Mouse (Mus musculus) layer of hippocampus, adult 9-10 months (tissue): ENCODE measurements around the gene Fam131c.
A peak's percentile ranks its signal among the peaks of the same experiment; 100 is the strongest.

Source experiments
- DNase-seq: peaks from one replicate; pipeline ENCODE4 v3.0.0; 2022; ENCODE audit warnings: low spot score

Gene Fam131c

GRCm38 (mm10) chr4:141359222-141359621 lies 8.8 kb upstream of the Fam131c start:
- DNase-seq: no peak

GRCm38 (mm10) chr4:141360846-141361245 lies 7.2 kb upstream of the Fam131c start:
- no peak for DNase-seq

- DNase-seq: peak; percentile 68
Observed at GRCm38 (mm10) chr4:141362937-141363548, 5.0 kb upstream of the Fam131c start.

GRCm38 (mm10) chr4:141365126-141365525 lies 2.9 kb upstream of the Fam131c start:
- no peak for DNase-seq

- no peak for DNase-seq
Observed at GRCm38 (mm10) chr4:141365876-141366275, 2.1 kb upstream of the Fam131c start.

- no peak for DNase-seq
Observed at GRCm38 (mm10) chr4:141372426-141372825, 4.4 kb downstream of the Fam131c start.

- DNase-seq: no peak
Observed at GRCm38 (mm10) chr4:141379674-141380073, 11.7 kb downstream of the Fam131c start.

GRCm38 (mm10) chr4:141382406-141382805 lies 14.4 kb downstream of the Fam131c start:
- DNase-seq: no peak

- no peak for DNase-seq
Observed at GRCm38 (mm10) chr4:141385275-141385674, 17.3 kb downstream of the Fam131c start.

GRCm38 (mm10) chr4:141386150-141386549 lies 18.1 kb downstream of the Fam131c start:
- DNase-seq: no peak

GRCm38 (mm10) chr4:141387093-141387784 lies 19.2 kb downstream of the Fam131c start:
- DNase-seq: peak; percentile 55

- no peak for DNase-seq
Observed at GRCm38 (mm10) chr4:141387933-141388332, 19.9 kb downstream of the Fam131c start.

GRCm38 (mm10) chr4:141389366-141390150 lies 21.5 kb downstream of the Fam131c start:
- DNase-seq: no peak

GRCm38 (mm10) chr4:141391293-141391692 lies 23.3 kb downstream of the Fam131c start:
- no peak for DNase-seq

- no peak for DNase-seq
Observed at GRCm38 (mm10) chr4:141394751-141395150, 26.7 kb downstream of the Fam131c start.

GRCm38 (mm10) chr4:141397861-141398260 lies 29.8 kb downstream of the Fam131c start:
- DNase-seq: no peak

GRCm38 (mm10) chr4:141398545-141398944 lies 30.5 kb downstream of the Fam131c start, which contains the start of gene Clcnka:
Clcnka (minus strand) TSS chr4:141398724.
- no peak for DNase-seq

- no peak for DNase-seq
Observed at GRCm38 (mm10) chr4:141400171-141400570, 32.2 kb downstream of the Fam131c start.

- DNase-seq: peak; percentile 90
Observed at GRCm38 (mm10) chr4:141404518-141405313, 36.7 kb downstream of the Fam131c start.

GRCm38 (mm10) chr4:141405314-141405622 lies 37.2 kb downstream of the Fam131c start:
- DNase-seq: no peak

GRCm38 (mm10) chr4:141406516-141407299 lies 38.7 kb downstream of the Fam131c start:
- no peak for DNase-seq
